Mouse (Mus musculus) hematopoietic stem cell, adult 5-6 weeks (primary cell): Measurements from ENCODE around the gene Ldhb. TPM values are rescaled to one million over a fixed set of nuclear protein-coding genes. Genes with fewer than 3 reads are reported as not detected.

Source experiments
- ATAC-seq, 2 experiments: fragments of 125-278 bp in 1 of 2; replicated peaks in 1 of 2; 2 replicates each; pipeline ENCODE4 v1.8.0; 2016 to 2017; ENCODE audit warnings: inconsistent platforms in 2 of 2, mild to moderate bottlenecking in 2 of 2, moderate number of reproducible peaks in 2 of 2, low read depth in 1 of 2, moderate TSS enrichment in 1 of 2; ENCODE audit not compliant: low FRiP score in 2 of 2, poor library complexity in 2 of 2, severe bottlenecking in 2 of 2, insufficient read depth in 1 of 2, low TSS enrichment in 1 of 2
- total RNA-seq: library from RNA; stranded (forward); fragments of 172-1452, 232-1000 nt; gene quantifications from 2 replicates; pipeline ENCODE4 v1.2.3, GENCODE M21; 2017

Ldhb gene
- total RNA-seq, 1 experiment from 2014 or later = 55.2 TPM

DNA sequence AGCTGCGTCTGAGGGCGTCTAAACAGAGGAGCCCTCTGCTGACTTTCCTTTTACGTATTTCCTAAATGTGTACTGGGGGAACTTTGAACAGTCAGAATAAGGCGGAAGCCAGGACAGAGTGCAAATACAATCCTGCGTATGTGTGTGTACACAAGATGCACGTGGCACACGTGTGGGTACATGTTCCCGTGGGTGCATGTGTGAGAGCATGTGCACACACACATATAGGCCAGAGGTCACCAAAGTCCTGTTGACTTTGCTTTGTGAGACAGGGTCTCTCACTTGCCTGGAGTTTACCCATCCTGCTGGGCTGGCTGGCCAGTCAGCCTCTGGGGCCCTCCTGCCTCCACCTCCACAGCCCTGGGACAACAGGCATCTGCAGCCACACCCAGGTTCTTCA is 36.6 kb downstream of the Ldhb start:
- no peak for ATAC-seq

DNA sequence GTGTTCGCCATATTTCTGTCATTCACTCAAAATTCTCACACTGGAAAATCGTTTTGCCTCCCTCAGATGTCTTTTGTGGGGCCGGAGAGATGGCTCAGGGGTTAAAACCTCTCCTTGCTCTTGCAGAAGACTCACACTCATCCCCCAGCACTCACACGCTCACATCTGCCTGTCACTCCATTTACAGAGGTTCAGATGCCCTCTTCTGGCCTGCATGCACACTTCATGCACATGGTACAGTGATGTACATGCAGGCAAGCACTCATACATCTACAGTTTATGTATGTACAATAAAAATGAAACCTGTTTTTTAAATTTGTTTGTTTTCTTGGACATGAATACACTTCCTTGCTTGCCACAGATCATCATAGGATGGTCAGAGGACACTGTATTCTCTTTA is 38.2 kb downstream of the Ldhb start:
- peak; percentile 81 to 82 for ATAC-seq

DNA sequence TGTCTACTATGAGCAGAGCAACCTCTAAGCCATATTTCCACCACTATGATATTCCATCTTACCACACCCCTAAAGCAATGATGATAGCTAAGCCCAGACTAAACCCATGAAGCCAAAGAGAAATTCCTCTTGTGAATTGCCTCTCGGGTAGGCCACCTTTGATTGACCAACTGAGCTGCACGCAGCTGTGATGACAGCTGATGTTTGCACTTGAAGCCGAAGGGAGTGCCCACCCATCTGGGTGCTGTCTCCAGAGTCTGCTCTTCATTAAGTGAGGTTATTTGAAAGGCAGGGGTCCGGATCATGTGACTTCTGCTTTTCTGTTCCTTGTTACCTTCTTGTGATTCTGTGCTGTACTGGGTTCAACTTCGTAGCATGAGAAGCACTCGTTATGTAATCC is 45.6 kb downstream of the Ldhb start:
- ATAC-seq = no peak

DNA sequence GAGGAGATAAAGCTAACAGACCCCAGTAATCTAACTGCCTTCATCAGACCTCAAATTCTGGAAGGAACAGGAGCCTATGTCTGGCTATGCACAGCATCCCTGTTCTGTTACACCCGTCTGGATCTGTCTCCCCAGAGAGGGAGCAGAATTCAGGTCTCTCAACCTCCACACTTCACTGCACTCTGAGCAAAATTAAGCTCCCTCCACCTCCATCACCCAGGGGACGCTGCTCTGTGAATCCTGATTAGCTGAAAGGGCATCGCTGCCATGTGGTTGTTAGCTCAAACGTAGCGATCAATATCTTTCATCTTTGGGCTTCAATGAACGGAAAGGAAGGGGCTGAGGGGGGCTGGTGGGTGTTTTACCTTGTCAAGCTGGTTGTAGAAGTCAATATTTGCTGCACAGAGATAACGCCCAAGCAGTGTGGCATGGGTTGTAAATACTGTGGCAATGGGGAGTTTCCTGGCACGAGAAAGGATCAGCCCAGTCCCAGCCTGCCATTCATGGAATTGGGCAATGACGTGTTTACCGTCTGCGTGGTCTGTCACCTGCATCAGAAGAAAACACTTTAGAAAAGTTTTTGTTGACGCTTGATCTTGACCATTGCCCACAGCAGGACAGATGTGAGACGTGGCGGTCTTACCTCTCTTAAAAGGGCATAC is 48.6 kb downstream of the Ldhb start:
- no peak for ATAC-seq

DNA sequence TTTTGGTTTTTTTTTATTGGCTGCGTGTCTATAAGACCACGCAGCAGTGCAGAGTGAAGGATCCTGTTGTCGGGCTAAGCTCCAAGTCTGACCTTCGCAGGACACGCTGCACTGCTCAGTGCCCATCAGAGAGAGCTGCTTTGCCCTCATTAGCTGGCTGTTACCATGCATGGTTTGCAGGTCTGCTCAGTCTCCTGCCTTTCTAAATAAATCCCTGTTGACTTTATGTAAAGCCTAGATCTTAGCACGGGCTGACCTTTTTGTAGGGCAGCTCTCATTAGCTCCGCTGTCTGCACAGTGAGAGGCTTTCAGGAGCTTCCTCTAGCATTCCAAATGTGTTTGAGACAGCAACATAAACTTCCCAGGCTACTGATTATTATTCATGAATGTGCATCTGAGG is 49.7 kb downstream of the Ldhb start:
- ATAC-seq = no peak

DNA sequence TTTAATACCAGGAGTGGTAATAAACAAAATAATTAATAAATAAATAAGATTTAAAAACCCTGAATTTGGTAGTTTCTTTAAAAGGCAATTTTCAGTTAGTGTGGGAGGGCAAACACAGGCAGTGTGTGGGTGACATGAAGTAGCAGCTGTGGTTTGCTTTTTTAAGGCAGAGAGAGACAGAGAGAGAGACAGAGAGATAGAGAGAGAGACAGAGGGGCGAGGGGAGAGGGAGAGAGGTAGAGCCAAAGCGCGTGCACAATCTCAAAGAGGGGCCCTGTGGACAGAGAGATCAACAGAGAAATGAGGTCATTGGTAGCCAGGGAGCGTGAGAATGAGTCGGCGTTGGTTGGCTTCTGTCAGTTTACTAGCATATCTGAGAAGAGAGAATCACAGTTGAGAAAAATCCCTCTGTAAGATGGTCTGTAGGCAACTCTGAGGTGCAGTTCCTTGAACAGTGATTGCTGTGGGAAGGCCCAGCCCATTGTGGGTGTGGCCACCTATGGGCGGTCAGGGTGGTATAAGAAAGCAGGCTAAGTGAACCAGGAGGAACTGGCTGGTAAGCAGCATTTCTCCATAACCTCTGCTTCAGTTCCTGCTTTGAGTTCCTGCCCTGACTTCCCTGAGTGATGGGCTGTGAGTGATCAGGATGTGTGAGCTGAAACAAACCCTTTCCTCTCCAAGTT is 52.3 kb downstream of the Ldhb start:
- ATAC-seq = no peak

DNA sequence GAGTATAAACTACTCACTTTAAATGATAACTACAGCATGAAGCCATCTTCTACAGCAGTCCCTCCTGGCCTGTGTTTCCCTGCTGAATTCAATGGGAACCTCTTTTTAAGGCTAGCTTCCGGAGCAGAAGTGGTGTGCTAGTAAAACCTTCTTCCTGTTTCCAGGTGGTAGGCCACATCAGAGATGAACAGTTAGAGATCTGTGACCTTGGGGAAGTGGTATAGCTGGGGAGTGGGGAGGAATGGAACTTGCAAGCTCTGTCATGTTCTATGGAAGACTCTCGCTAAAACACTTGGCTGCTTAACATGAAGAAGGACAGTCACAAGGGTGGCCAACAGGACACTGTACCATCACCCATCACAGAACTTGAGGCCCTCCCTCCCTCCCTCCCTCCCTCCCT is 54.4 kb downstream of the Ldhb start:
- peak; percentile 93 to 96 for ATAC-seq

DNA sequence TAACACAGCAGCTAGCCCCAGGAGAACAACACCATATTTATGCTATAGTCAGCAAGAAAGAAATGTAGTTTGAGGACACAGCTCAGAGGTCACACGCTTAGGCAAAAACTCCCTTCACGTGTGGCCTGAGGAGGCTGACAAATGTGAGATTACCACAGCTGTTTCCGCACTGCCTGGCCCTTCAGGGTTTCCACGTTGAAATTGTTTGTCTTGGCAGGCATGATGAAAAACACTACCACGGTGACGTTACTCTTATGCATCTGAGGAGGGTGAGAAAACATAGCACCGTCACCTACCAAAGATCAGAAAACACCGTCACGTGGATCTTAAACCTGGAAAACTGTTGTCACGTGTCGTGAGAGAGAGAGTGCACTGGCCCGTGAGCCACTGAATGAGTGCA is 56.4 kb downstream of the Ldhb start:
- ATAC-seq = no peak

Other genes with a start within 250 kb of the Ldhb start
- not detected in 2 replicates for gene Iapp, start 209.5 kb downstream of the Ldhb start, total RNA-seq
- not detected in 2 replicates for gene Slco1a5, start 185.0 kb downstream of the Ldhb start, total RNA-seq
- gene Pyroxd1, start 162.3 kb downstream of the Ldhb start, total RNA-seq = 21.4 and 22.0 TPM in 2 replicates
- 34.3 and 73.0 TPM in 2 replicates for gene Recql, start 120.9 kb downstream of the Ldhb start, total RNA-seq
- gene Golt1b, start 120.7 kb downstream of the Ldhb start, total RNA-seq = 33.5 and 48.5 TPM in 2 replicates
- not detected in 2 replicates for gene Spx, start 94.5 kb downstream of the Ldhb start, total RNA-seq
- not detected in 2 replicates for gene Gys2, start 34.8 kb downstream of the Ldhb start, total RNA-seq
- gene Kcnj8, start 63.7 kb upstream of the Ldhb start, total RNA-seq = 0.65 TPM in 1 of 2 replicates, not detected in the other
- not detected in 2 replicates for gene Abcc9, start 194.4 kb upstream of the Ldhb start, total RNA-seq
- gene Cmas, start 248.7 kb upstream of the Ldhb start, total RNA-seq = 78.5 and 109 TPM in 2 replicates